Mouse (Mus musculus): ENCODE data around the gene Map3k11.

DNA sequence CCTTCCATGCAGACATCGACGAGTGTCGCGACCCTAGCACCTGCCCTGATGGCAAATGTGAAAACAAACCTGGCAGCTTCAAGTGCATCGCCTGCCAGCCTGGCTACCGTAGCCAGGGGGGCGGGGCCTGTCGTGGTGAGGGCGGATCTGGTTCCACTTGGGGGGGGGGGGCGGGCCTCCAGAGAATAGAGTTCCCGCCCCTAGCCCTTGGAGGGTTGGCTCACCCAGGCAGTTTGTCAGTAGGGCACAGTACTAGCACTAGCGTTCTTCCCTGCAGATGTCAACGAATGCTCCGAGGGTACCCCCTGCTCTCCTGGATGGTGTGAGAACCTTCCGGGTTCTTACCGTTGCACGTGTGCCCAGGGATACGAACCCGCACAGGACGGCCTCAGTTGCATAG lies 63.2 kb downstream of the Map3k11 start:
- TF ChIP-seq POLR2A (IDR thresholded peaks at IDR 0.05; ENCODE audit: low read depth, low read length): no peak
- no peak for TF ChIP-seq CTCF (conservative IDR thresholded peaks at IDR 0.05; ENCODE audit: insufficient read depth, insufficient read length, low read depth, low read length)
